Mouse (Mus musculus): ENCODE measurements around the gene Hsdl1.

DNA sequence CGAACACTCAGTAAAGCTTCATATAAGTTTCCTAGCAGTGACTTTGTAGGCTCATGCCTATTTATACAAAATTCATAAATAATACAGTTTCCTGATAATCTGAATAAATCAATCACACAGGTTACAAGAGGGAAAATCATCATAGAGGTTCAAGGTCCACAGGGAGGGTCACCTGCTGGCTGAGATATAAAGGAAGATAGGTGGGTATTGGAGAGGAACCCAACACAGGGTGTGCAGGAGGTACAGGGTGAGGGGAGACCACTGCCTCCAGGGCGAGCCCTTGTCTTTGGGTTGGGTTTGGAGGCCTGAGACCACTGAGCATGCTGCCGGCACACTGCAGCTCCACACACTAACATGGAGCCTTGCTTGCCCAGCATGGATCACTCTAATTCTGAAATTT lies 43.6 kb downstream of the Hsdl1 start:
- no peak for TF ChIP-seq POLR2A (IDR thresholded peaks at IDR 0.05; ENCODE audit: low read depth, low read length)
- no peak for TF ChIP-seq CTCF (IDR thresholded peaks at IDR 0.05; ENCODE audit: extremely low read depth, insufficient read depth, insufficient read length, insufficient replicate concordance)
